Mouse (Mus musculus) ES-E14 (cell line): ENCODE results near the gene Cfap57.

Source experiments
- CHD2 ChIP-seq: IDR thresholded peaks from 2 replicates; pipeline ENCODE4 v1.6.1; 2014; ENCODE audit warnings: mild to moderate bottlenecking, low read depth, low read length, inconsistent platforms
- ZC3H11A ChIP-seq: IDR thresholded peaks from 2 replicates; pipeline ENCODE4 v1.6.1; 2012; ENCODE audit warnings: low read depth, mild to moderate bottlenecking, inconsistent platforms, low read length, borderline replicate concordance
- ZNF384 ChIP-seq: IDR thresholded peaks from 2 replicates; pipeline ENCODE4 v1.6.1; 2012; ENCODE audit warnings: low read depth, low read length, inconsistent platforms

- TF ChIP-seq ZNF384 (no peak), ZC3H11A (no peak), CHD2 (no peak)
Measured at GRCm38 (mm10) chr4:118645234-118645633, 24.7 kb upstream of the Cfap57 start.
